Mouse (Mus musculus) T-cell, adult 66 days (primary cell): ENCODE data around the gene Med19. TPM values are rescaled to one million over a fixed set of nuclear protein-coding genes. Genes with fewer than 3 reads are reported as not detected.

Source experiments
- total RNA-seq, 2 experiments: library from RNA; stranded (reverse); gene quantifications; 3 replicates in 1 of 2; 4 replicates in 1 of 2; pipeline ENCODE4 v1.2.4; 2023

Med19 gene
- 10 to 100 TPM; 16.4 to 18.7 TPM for total RNA-seq

GRCm38 (mm10) chr2:84677968-84678880 lies at the start of gene Med19, which contains the start of gene Gm28635:
Gene Med19, plus strand, starts transcription at chr2:84678402.
Gene Gm28635, minus strand, starts transcription at chr2:84678041.

GRCm38 (mm10) chr2:84650464-84651195 lies 27.6 kb upstream of the Med19 start, which contains the start of gene Ctnnd1:
Gene Ctnnd1, minus strand, starts transcription at chr2:84650765.

GRCm38 (mm10) chr2:84658806-84659205 lies 19.4 kb upstream of the Med19 start, which contains the start of gene Btbd18:
Gene Btbd18, plus strand, starts transcription at chr2:84659079.

GRCm38 (mm10) chr2:84670569-84670933 lies 7.7 kb upstream of the Med19 start, which contains the start of gene Selenoh:
Gene Selenoh, minus strand, starts transcription at chr2:84670770.

GRCm38 (mm10) chr2:84679016-84679415 lies 814 bp downstream of the Med19 start, which contains the start of gene Tmx2:
Gene Tmx2, minus strand, starts transcription at chr2:84679140.

GRCm38 (mm10) chr2:84714811-84715561 lies 36.8 kb downstream of the Med19 start, which contains the start of gene Zdhhc5:
Gene Zdhhc5, minus strand, starts transcription at chr2:84715180.

GRCm38 (mm10) chr2:84727172-84727858 lies 49.1 kb downstream of the Med19 start, which contains the start of gene Clp1:
Gene Clp1, minus strand, starts transcription at chr2:84727350.

GRCm38 (mm10) chr2:84733579-84734300 lies 55.5 kb downstream of the Med19 start, which contains the start of gene Ypel4:
Gene Ypel4, plus strand, starts transcription at chr2:84734058.

Other genes starting within 250 kb of the Med19 start
- gene Tfpi, start 201.6 kb upstream of the Med19 start, total RNA-seq = 1 to 10 TPM; 6.2 to 9.5 TPM
- gene Ctnnd1, start 27.6 kb upstream of the Med19 start, total RNA-seq = 1 to 10 TPM; 1.4 to 2.3 TPM
- gene Btbd18, start 19.3 kb upstream of the Med19 start, total RNA-seq = not detected
- gene Selenoh, start 7.6 kb upstream of the Med19 start, total RNA-seq = 10 to 100 TPM; 43.5 to 54.2 TPM
- not detected for gene Gm28635, start 361 bp upstream of the Med19 start, total RNA-seq
- 10 to 100 TPM; 39.3 to 46.5 TPM for gene Tmx2, start 738 bp downstream of the Med19 start, total RNA-seq
- gene Zdhhc5, start 36.8 kb downstream of the Med19 start, total RNA-seq = 10 to 100 TPM; 53.5 to 55.2 TPM
- 10 to 100 TPM; 26.6 to 32.2 TPM for gene Clp1, start 48.9 kb downstream of the Med19 start, total RNA-seq
- gene Ypel4, start 55.7 kb downstream of the Med19 start, total RNA-seq = under 1 TPM in 1 of 2 experiments, not detected in 1; 0.74 TPM
- gene Gm19426, start 65.3 kb downstream of the Med19 start, total RNA-seq = not detected
- gene Serping1, start 97.0 kb downstream of the Med19 start, total RNA-seq = under 1 TPM in 1 of 2 experiments, not detected in 1; 0.33 TPM
- gene Ube2l6, start 120.4 kb downstream of the Med19 start, total RNA-seq = 1 to 10 TPM; 3.6 to 3.9 TPM
- gene Smtnl1, start 144.2 kb downstream of the Med19 start, total RNA-seq = not detected
- gene Timm10, start 148.6 kb downstream of the Med19 start, total RNA-seq = 10 to 100 TPM in 1 of 2 experiments, 1 to 10 TPM in 1; 8.7 to 16.9 TPM
- gene Slc43a1, start 160.4 kb downstream of the Med19 start, total RNA-seq = 1 to 10 TPM; 1.3 to 1.4 TPM
- gene Rtn4rl2, start 208.3 kb downstream of the Med19 start, total RNA-seq = not detected